Mouse (Mus musculus): ENCODE data around the gene Ghr.

GRCm38 (mm10) chr15:3504700-3505099 lies 78.6 kb downstream of the Ghr start:
- TF ChIP-seq MAX (IDR thresholded peaks at IDR 0.05; ENCODE audit: low read depth): no peak
- TF ChIP-seq POLR2A (IDR thresholded peaks at IDR 0.05; ENCODE audit: insufficient read length, low read depth): no peak
- no peak for TF ChIP-seq CEBPB (IDR thresholded peaks at IDR 0.05; ENCODE audit: insufficient read depth, poor library complexity, severe bottlenecking)
- TF ChIP-seq TCF12 (IDR thresholded peaks at IDR 0.05; ENCODE audit: insufficient read depth, poor library complexity, severe bottlenecking): no peak
- no peak for TF ChIP-seq POLR2AphosphoS2 (IDR thresholded peaks at IDR 0.05; ENCODE audit: insufficient read length, low read depth)
- no peak for TF ChIP-seq TCF3 (IDR thresholded peaks at IDR 0.05; ENCODE audit: insufficient read length, low read depth)
- TF ChIP-seq MYOD1 (IDR thresholded peaks at IDR 0.05; ENCODE audit: control insufficient read depth in 1 of 3, insufficient read length in 2 of 3, low read depth in 2 of 3): no peak
- no peak for TF ChIP-seq USF1 (IDR thresholded peaks at IDR 0.05; ENCODE audit: low read depth)

Data from myocyte (in vitro differentiated cells).